Mouse (Mus musculus) small intestine, adult 2 months (tissue): ENCODE measurements around the gene Mfn1.

Experiments used
- CTCF ChIP-seq: fragments of 200-500 bp; IDR thresholded peaks from 2 replicates; pipeline ENCODE4 v1.5.1; 2012; ENCODE audit warnings: low read depth, mild to moderate bottlenecking, control low read depth, inconsistent platforms, low read length, moderate library complexity, mixed read lengths; ENCODE audit not compliant: insufficient replicate concordance, insufficient read length; ENCODE audit errors: extremely low read depth
- POLR2A ChIP-seq: fragments of 200-500 bp; IDR thresholded peaks from 2 replicates; pipeline ENCODE4 v1.6.1; 2012; ENCODE audit warnings: low read depth, mild to moderate bottlenecking, control low read depth, inconsistent platforms, low read length, moderate library complexity

DNA sequence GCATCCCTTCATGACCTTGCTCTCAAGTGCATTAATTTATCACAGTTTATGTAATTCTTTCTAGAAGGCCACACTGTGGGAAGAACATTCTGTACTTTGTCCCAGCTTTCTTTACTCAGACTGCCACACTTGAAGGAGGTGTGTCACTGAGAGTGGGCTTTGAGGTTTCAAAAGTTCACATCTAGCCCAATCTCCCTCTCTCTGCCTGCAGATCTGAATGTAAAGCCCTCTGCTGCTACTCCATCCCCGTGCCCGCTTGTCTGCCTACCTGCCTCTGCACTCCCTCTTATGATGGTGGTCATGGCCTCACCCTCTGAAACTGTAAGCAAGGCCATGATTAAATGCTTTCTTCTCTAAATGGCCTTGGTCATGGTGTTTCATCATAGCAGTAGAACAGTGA is 28.9 kb upstream of the Mfn1 start:
- no peak for TF ChIP-seq CTCF
- no peak for TF ChIP-seq POLR2A
